Mouse (Mus musculus) midbrain, embryonic 15.5 days (tissue): ENCODE measurements around the gene Usp35. TPM values are rescaled to one million over a fixed set of nuclear protein-coding genes. Genes with fewer than 3 reads are reported as not detected.

Source experiments
- ATAC-seq: fragments of 200-750 bp; cut with Nextera tagmentation; replicated peaks from 2 replicates; pipeline ENCODE4 v1.8.0; 2017; ENCODE audit warnings: moderate TSS enrichment
- H3K27ac ChIP-seq: fragments of 300-500 bp; sonication (generic); 2 replicates; pipeline ENCODE4 v1.5.1; 2015; ENCODE audit warnings: mild to moderate bottlenecking, inconsistent platforms
- H3K27me3 ChIP-seq: fragments of 300-500 bp; sonication (generic); replicated peaks from 2 replicates; pipeline ENCODE4 v1.6.1; 2015; ENCODE audit warnings: inconsistent platforms
- H3K36me3 ChIP-seq: fragments of 300-500 bp; sonication (generic); replicated peaks from 2 replicates; pipeline ENCODE4 v1.6.1; 2015; ENCODE audit warnings: inconsistent platforms
- H3K4me1 ChIP-seq: fragments of 300-500 bp; sonication (generic); 2 replicates; pipeline ENCODE4 v1.6.1; 2015; ENCODE audit warnings: inconsistent platforms
- H3K4me2 ChIP-seq: fragments of 300-500 bp; sonication (generic); 2 replicates; pipeline ENCODE4 v1.6.1; 2015; ENCODE audit warnings: inconsistent platforms, mild to moderate bottlenecking, moderate library complexity
- H3K4me3 ChIP-seq: fragments of 300-500 bp; sonication (generic); 2 replicates; pipeline ENCODE4 v1.5.1; 2015; ENCODE audit warnings: mild to moderate bottlenecking, inconsistent platforms
- H3K9ac ChIP-seq: fragments of 300-500 bp; sonication (generic); 2 replicates; pipeline ENCODE4 v1.6.1; 2015; ENCODE audit warnings: mild to moderate bottlenecking, inconsistent platforms
- H3K9me3 ChIP-seq: fragments of 300-500 bp; sonication (generic); 2 replicates; pipeline ENCODE4 v1.6.1; 2016; ENCODE audit warnings: inconsistent platforms
- WGBS: fragments of 180-500 bp; shearing (Covaris S2); methylation state at CpG from one replicate; pipeline ENCODE4 v1.1.7; 2015; ENCODE audit warnings: mixed read lengths; 5-methylcytosine and 5-hydroxymethylcytosine counted together
- polyA plus RNA-seq: library from polyadenylated mRNA; unstranded; fragments of >200 nt; fragmentation: Nextera tagmentation; extraction: Ambion mirVana; gene quantifications from 2 replicates; pipeline ENCODE4 v1.2.1, GENCODE M21; 2015

Gene Usp35
- polyA plus RNA-seq, 1 experiment from 2014 or later: 4.8 TPM

- no peaks in the 10 kb centered on the region for H3K27me3 ChIP-seq
- H3K4me3 ChIP-seq: no peak overlapping the region
- H3K36me3 ChIP-seq: peaks cover 6% of the 10 kb centered on the region; the same call in 1 of the 2 replicates
- 58% methylated on average over 10 of the region's 10 CpGs for WGBS
- H3K4me1 ChIP-seq: peaks cover 7% of the 10 kb centered on the region; the same call in 1 of the 2 replicates
- H3K9me3 ChIP-seq: no peaks in the 10 kb centered on the region
- no peak overlapping the region for H3K4me2 ChIP-seq
- H3K9ac ChIP-seq: no peak overlapping the region
- no peak overlapping the region for H3K27ac ChIP-seq
- ATAC-seq: peak; percentile 44; the same call in 1 of the 2 replicates
Observed at GRCm38 (mm10) chr7:97345229-97345871, 13.5 kb upstream of the Usp35 start.

- H3K9me3 ChIP-seq: no peaks in the 10 kb centered on the region
- no peak overlapping the region for H3K27ac ChIP-seq
- peaks cover 6% of the 10 kb centered on the region; the same call in 1 of the 2 replicates for H3K36me3 ChIP-seq
- H3K4me3 ChIP-seq: no peak overlapping the region
- no peak overlapping the region for H3K9ac ChIP-seq
- no peak overlapping the region for H3K4me2 ChIP-seq
- no peaks in the 10 kb centered on the region for H3K27me3 ChIP-seq
- WGBS: 85% methylated on average over 2 of the region's 2 CpGs
- ATAC-seq: no peak
- peaks cover 7% of the 10 kb centered on the region; the same call in 1 of the 2 replicates for H3K4me1 ChIP-seq
Observed at GRCm38 (mm10) chr7:97344655-97345054, 12.8 kb upstream of the Usp35 start.

GRCm38 (mm10) chr7:97342961-97343360, 11.1 kb upstream of the Usp35 start:
- Histone ChIP-seq H3K4me2 (no peak overlapping the region), H3K4me3 (no peak overlapping the region), H3K27me3 (no peaks in the 10 kb centered on the region), H3K4me1 (peaks cover 7% of the 10 kb centered on the region; the same call in 1 of the 2 replicates), H3K9me3 (no peaks in the 10 kb centered on the region), H3K36me3 (peaks cover 5% of the 10 kb centered on the region; the same call in 1 of the 2 replicates), H3K27ac (no peak overlapping the region), H3K9ac (no peak overlapping the region)
- no peak for ATAC-seq
- WGBS: 82% methylated on average over 2 of the region's 2 CpGs

GRCm38 (mm10) chr7:97340907-97341849, 9.4 kb upstream of the Usp35 start:
- ATAC-seq: no peak
- Histone ChIP-seq H3K4me1 (peaks cover 7% of the 10 kb centered on the region; the same call in 1 of the 2 replicates), H3K27me3 (no peaks in the 10 kb centered on the region), H3K4me3 (no peak overlapping the region), H3K36me3 (no peaks in the 10 kb centered on the region), H3K9me3 (no peaks in the 10 kb centered on the region), H3K9ac (no peak overlapping the region), H3K4me2 (no peak overlapping the region), H3K27ac (no peak overlapping the region)
- 65% methylated on average over 18 of the region's 18 CpGs for WGBS

- Histone ChIP-seq H3K9me3 (no peaks in the 10 kb centered on the region), H3K36me3 (no peaks in the 10 kb centered on the region), H3K4me3 (no peak overlapping the region), H3K9ac (no peak overlapping the region), H3K4me2 (no peak overlapping the region), H3K4me1 (no peaks in the 10 kb centered on the region), H3K27me3 (no peaks in the 10 kb centered on the region), H3K27ac (no peak overlapping the region)
- 84% methylated on average over 7 of the region's 7 CpGs for WGBS
- ATAC-seq: no peak
Observed at GRCm38 (mm10) chr7:97339623-97340022, 7.8 kb upstream of the Usp35 start.

- no peak overlapping the region for H3K27ac ChIP-seq
- H3K27me3 ChIP-seq: no peaks in the 10 kb centered on the region
Observed at GRCm38 (mm10) chr7:97338593-97338992, 6.8 kb upstream of the Usp35 start.

GRCm38 (mm10) chr7:97336678-97337077, 4.9 kb upstream of the Usp35 start:
- no peak overlapping the region for H3K9ac ChIP-seq
- peaks cover 10% of the 10 kb centered on the region for H3K4me1 ChIP-seq
- no peaks in the 10 kb centered on the region for H3K9me3 ChIP-seq
- no peak overlapping the region for H3K27ac ChIP-seq
- no peak overlapping the region for H3K4me2 ChIP-seq
- no peak for ATAC-seq
- no peaks in the 10 kb centered on the region for H3K27me3 ChIP-seq
- H3K4me3 ChIP-seq: no peak overlapping the region
- WGBS: 73% methylated on average over 1 of the region's 1 CpGs
- no peaks in the 10 kb centered on the region for H3K36me3 ChIP-seq

More at GRCm38 (mm10) chr7:97338593-97338992, 6.8 kb upstream of the Usp35 start:
- Histone ChIP-seq H3K9me3 (no peaks in the 10 kb centered on the region), H3K4me3 (no peak overlapping the region), H3K4me2 (no peak overlapping the region), H3K36me3 (no peaks in the 10 kb centered on the region), H3K9ac (no peak overlapping the region), H3K4me1 (no peaks in the 10 kb centered on the region)
- 89% methylated on average over 4 of the region's 4 CpGs for WGBS
- no peak for ATAC-seq

GRCm38 (mm10) chr7:97334406-97334805, 2.6 kb upstream of the Usp35 start:
- ATAC-seq: no peak
- Histone ChIP-seq H3K27me3 (no peaks in the 10 kb centered on the region), H3K9ac (no peak overlapping the region), H3K4me2 (no peak overlapping the region), H3K27ac (no peak overlapping the region), H3K4me3 (no peak overlapping the region), H3K9me3 (no peaks in the 10 kb centered on the region), H3K36me3 (no peaks in the 10 kb centered on the region), H3K4me1 (peaks cover 29% of the 10 kb centered on the region)
- WGBS: 89% methylated on average over 2 of the region's 2 CpGs

- Histone ChIP-seq H3K27me3 (no peaks in the 10 kb centered on the region), H3K4me2 (peak overlapping the region; percentile 61), H3K4me3 (peak overlapping the region; percentile 80), H3K4me1 (peaks cover 36% of the 10 kb centered on the region), H3K9ac (peak overlapping the region; percentile 72; the same call in 1 of the 2 replicates), H3K36me3 (no peaks in the 10 kb centered on the region), H3K27ac (no peak overlapping the region), H3K9me3 (no peaks in the 10 kb centered on the region)
- ATAC-seq: no peak
- WGBS: 86% methylated on average over 6 of the region's 6 CpGs
Observed at GRCm38 (mm10) chr7:97333113-97333898, 1.5 kb upstream of the Usp35 start.

GRCm38 (mm10) chr7:97332667-97333041, 834 bp upstream of the Usp35 start:
- ATAC-seq: no peak
- 3% methylated on average over 9 of the region's 9 CpGs for whole genome bisulfite sequencing
- Histone ChIP-seq H3K4me3 (peak overlapping the region; percentile 80), H3K4me1 (peaks cover 36% of the 10 kb centered on the region), H3K36me3 (no peaks in the 10 kb centered on the region), H3K27me3 (no peaks in the 10 kb centered on the region), H3K9me3 (no peaks in the 10 kb centered on the region), H3K9ac (peak overlapping the region; percentile 72), H3K27ac (peak overlapping the region; percentile 73; the same call in 1 of the 2 replicates), H3K4me2 (peak overlapping the region; percentile 61)

GRCm38 (mm10) chr7:97330931-97331645, 732 bp downstream of the Usp35 start:
- no peaks in the 10 kb centered on the region for H3K9me3 ChIP-seq
- peaks cover 11% of the 10 kb centered on the region for H3K27me3 ChIP-seq
- peaks cover 36% of the 10 kb centered on the region for H3K4me1 ChIP-seq
- no peaks in the 10 kb centered on the region for H3K36me3 ChIP-seq
- H3K27ac ChIP-seq: no peak overlapping the region
- WGBS: 69% methylated on average over 11 of the region's 11 CpGs
- ATAC-seq: no peak; the same call in 1 of the 2 replicates
- peak overlapping the region; percentile 80 for H3K4me3 ChIP-seq
- peak overlapping the region; percentile 61 for H3K9ac ChIP-seq
- peak overlapping the region; percentile 67 for H3K4me2 ChIP-seq
